Mouse (Mus musculus): ENCODE data around the gene Cryba2. TPM values are rescaled to one million over a fixed set of nuclear protein-coding genes. Genes with fewer than 3 reads are reported as not detected.

Cryba2 gene
- total RNA-seq (2021), result not detected

DNA sequence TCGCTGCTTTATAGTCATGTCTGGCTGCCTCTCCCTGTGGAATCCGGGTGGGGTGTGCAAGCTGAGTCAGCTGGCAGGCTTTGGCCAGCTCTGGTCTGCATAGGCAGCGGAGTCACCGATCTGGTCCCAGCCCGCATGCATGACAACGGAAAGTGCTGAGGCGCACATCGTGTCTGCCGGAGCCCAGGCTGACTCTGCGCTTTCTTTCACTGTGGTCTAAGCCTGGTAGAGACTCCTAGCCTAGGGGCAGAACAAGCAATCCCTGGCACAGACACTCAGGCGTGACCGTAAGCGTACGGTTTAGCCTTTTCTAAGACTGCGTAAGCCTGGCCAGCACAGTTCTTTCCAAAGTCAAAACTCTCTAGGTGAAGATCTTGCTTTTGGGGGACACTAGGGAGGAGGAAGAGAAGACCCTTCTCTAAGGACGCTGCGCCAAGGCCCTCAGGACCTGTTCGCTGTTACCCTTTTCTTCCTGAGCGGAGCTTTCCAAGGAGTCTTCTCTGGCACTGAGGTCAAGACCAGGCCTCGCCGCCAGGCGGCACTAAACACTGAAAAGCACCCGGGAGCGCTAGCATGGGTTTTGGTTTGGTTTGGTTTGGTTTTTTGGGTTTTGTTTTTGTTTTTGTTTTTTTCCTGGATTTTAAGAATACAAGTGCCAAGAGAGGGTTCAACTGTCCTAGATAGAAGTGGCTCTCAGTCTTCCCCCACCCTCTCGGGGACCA, at the start of gene Cryba2:
TSS of gene Cryba2 (minus strand) at position 10 of the 722 bp plus-strand sequence.
- DNase-seq, result peak; percentile 24 to 51
- intact Hi-C loops (cut with DNase I), result no loop called here

DNA sequence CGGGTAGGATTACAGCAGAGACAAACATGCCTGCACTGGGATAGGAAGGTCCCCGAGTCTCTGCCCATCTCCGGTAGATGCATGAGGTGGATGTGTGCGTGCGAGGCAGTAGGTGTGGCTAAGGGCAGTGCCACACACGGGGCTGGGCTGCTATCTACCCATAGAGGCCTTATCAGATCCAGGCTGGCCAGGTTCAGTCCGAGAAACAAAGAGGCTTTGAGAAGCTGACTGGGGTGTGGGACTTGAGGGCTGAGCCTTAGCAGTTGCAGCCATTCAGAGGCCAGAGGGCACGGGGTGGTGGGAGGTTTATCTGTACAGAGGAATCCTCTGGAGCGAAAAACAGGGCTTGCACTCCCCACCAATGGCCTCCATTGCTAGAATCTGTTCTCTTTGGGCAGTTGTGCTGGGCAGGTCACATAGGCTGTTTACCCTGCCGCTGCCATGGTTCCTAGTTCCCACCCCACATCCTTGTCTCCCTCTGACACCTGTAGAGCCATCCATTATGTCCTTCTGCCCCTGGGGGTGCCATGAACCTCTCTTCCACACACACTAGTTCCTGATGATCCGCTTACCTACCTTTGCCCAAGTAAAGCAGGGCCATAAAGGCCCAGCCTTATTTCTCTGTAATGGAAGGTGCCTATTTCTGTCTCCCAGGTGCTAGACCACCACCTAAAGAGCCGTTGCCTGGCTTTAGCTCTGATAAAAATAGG, 48.9 kb upstream of the Cryba2 start:
- no peak for DNase-seq
- intact Hi-C loops (cut with DNase I), result loop anchor here (10.0 kb wide), 1 partner anchor 313 kb away; no protein-coding TSS in a partner anchor

DNA sequence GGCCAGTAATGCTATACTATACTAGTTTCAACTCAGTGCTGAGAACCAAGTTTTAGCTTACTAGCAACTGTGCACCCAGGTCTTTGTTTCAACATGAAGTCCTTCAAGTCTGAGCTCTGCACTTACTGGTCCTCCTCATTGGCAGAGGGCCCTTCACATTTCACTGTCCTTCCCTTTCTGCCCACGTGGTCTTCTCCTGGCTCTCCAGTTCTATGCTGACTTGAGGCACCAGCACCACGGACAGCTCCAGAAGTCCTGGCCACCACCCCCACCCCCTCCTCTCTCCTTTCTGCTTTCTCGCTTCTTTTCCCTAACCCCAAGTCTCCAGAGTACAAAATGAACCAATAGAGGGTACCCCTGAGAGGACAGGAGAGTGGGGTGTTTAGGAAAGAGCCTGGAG, 46.8 kb upstream of the Cryba2 start:
- peak in 1 of 2 experiments; percentile 31 for DNase-seq

DNA sequence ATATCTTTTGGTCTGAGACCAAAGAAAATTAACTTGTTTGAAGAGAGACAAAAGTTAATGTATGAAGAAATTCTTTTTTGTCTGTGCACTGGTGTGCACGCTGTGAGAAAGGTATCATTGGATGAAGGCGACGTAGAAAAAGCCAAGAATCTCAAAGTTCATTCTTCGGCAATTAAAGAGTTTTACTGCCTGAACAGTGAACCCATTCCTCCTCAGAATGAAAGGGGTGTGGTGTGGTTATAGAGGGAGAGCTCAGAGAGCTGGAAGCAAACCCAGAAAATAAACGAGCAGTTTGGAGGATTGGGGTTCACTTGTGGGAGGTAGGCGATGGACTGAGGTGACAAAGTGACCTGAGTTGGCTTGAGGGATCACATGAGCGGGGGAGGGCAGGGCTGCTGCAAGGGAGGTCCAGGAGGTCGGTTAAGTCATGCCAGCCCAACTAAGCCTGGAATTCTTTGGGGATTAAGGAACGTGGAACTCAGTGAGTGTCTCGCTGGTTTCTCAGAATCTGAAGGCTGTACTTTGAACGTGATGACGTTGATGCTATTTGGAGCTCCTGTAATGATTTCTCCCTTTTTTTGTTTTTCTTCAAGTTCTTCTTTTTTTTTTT, 43.4 kb upstream of the Cryba2 start:
- intact Hi-C loops (cut with DNase I), result no loop called here
- no peak for DNase-seq

More for the DNA sequence above, 46.8 kb upstream of the Cryba2 start:
- intact Hi-C loops (cut with DNase I), result loop anchor here (10.0 kb wide), 1 partner anchor 315 kb away; no protein-coding TSS in a partner anchor

DNA sequence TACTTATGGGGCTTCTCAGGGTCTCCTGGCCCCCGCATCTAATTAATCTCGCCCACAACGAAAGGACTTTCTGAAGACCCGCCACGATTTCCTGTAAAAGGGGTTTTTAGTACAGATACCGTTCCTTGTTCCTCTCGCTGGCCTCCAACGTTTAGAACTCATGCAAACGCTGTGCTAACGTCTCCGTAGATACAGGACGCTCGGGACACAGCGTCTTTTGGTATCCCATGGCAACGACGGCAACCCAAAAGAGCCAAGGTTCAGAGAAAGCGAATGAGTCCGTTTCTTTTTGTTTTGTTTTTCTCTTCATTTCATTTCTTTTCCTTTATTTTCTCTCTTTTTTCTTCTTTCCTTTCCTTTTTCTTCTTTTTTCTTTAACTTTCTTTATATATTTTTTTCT, 42.5 kb upstream of the Cryba2 start, which contains the start of gene Cfap65:
TSS of gene Cfap65 (minus strand) at position 198 of the 400 bp plus-strand sequence.
- intact Hi-C loops (cut with DNase I), result no loop called here
- peak in 1 of 2 experiments; percentile 35 for DNase-seq

DNA sequence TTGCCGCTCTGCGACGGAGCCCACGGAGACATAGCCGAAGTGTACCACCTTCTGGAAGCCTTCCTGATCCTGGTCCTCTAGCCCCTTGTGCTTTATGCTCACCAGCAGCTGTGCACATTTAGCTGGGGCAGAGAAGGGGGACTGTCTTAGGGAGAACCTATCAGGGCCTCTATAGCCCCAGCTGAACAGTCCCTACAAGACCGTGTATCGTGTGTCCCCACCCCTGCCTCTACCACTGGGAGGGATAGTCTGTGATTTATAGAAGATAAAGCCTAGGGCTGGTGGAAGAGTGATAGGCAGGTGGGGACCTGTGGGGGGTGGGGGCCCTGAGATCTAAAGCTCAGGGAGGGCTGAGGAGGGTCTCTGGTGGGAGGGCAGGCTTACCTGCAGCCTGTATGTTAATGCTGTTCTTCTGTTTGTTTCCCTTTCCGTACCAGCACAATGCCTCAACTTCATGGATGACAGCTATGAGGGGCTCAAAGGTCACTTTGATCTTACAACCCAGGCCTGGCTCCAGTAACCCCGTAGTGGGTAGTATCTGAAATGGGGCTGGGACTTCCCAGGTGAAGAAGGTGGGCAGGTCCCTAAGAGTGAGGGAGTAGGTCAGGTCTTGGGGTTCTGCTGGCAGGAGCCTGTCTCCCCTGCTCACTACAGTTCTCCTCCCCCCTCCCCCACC, 34.8 kb upstream of the Cryba2 start:
- intact Hi-C loops (cut with DNase I), result no loop called here
- no peak for DNase-seq

DNA sequence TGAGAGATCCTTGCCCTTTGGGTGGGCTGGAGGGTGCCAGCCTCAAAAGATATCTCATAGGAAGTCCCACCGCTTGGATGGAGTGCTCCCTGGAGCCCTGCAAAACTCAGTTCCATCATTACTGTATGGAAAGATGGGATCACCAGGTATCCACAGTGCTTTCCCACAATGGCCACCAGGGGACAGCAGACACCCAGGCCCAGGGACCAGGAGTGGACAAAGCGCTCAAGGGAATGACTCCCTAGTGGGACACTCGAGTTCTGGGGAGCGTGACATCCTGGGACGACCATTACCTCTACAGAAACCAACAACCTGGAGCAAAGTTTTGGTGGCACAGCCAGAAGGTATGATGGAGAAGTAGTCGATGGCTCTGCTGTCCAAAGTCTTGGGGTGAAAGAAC, 33.8 kb upstream of the Cryba2 start:
- DNase-seq, result peak; percentile 39 to 67
- intact Hi-C loops (cut with DNase I), result loop anchor here (1.0 kb wide), 1 partner anchor 91 kb away; no protein-coding TSS in a partner anchor

DNA sequence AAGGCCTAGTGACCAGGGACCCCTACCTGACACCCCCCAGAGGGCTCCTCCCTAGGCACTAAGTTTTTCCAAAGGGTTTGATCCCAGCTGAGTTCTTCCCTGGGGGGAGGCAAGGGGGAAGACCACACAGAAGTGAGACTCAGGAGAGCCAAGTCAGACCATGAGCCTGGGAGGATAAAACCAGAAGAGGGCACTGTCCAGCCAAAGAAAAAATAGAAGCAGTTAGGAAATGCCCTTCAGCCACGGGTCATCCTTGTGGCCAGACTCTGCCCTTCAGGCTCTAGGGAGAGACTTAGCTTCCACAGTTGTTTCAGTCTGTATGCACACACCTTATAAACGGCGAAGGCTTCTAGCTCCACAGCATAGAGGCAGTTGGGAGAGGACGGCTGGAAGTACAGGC, 31.5 kb upstream of the Cryba2 start:
- intact Hi-C loops (cut with DNase I), result no loop called here
- peak in 1 of 2 experiments; percentile 12 for DNase-seq

DNA sequence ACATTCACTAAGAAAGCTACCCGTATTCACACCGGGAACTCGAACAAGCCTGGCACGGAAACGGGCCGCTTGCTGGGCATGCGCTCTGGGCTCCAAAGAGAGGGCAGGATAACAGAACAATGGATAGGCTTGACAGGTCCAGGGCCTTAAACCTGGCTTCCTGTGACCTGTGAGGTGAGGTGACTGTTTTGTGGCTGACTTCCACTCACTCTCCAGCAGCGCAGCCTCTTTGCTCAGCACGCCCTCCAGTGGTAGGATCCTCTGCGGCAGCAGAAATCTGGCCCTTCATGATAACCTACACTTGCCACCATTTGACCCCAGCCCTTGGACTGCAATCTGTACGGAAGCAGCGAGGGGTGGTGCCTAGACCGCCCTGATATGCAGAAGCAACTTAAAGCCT, 22.8 kb upstream of the Cryba2 start:
- DNase-seq, result peak in 1 of 2 experiments; percentile 23
- intact Hi-C loops (cut with DNase I), result no loop called here

DNA sequence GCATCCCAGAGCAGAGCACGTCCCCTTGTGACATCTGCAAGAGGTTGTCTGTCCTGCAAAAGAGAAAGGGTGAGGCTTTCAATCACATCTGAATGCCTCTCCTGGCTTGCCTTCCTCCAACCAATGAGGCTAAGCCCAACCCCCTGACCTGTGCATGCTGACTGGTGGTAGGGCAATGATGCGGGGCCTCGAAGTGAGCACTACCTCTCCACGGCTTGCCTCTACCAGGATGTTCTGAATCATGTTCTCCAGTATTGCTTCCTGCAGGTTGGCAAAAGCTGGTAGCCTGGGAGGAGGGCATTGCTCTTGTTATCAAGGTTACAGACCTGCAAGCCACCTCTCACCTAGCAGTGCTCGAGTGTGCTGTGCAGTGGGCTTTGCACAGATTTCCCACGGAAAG, 9.2 kb upstream of the Cryba2 start:
- intact Hi-C loops (cut with DNase I), result no loop called here
- DNase-seq, result no peak

DNA sequence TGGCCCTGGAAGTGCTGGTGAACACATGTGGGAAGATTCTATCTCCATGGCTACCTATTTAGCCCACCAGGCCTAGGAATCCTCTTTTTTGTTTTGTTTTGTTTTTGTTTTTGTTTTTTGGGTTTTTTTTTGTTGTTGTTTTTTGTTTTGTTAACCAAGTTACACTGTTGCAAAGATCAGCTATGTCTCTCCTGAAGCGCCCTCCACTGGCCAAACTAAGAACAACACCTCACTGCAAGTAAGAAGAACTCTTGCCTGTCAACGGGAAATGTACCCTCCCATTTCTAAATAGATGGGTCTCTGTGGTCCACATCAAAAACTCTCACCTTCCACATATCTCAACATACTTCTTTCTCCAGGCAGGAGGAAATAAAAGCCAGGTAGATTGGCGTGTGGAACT, 8.7 kb upstream of the Cryba2 start:
- DNase-seq, result peak in 1 of 2 experiments; percentile 53
- intact Hi-C loops (cut with DNase I), result no loop called here

DNA sequence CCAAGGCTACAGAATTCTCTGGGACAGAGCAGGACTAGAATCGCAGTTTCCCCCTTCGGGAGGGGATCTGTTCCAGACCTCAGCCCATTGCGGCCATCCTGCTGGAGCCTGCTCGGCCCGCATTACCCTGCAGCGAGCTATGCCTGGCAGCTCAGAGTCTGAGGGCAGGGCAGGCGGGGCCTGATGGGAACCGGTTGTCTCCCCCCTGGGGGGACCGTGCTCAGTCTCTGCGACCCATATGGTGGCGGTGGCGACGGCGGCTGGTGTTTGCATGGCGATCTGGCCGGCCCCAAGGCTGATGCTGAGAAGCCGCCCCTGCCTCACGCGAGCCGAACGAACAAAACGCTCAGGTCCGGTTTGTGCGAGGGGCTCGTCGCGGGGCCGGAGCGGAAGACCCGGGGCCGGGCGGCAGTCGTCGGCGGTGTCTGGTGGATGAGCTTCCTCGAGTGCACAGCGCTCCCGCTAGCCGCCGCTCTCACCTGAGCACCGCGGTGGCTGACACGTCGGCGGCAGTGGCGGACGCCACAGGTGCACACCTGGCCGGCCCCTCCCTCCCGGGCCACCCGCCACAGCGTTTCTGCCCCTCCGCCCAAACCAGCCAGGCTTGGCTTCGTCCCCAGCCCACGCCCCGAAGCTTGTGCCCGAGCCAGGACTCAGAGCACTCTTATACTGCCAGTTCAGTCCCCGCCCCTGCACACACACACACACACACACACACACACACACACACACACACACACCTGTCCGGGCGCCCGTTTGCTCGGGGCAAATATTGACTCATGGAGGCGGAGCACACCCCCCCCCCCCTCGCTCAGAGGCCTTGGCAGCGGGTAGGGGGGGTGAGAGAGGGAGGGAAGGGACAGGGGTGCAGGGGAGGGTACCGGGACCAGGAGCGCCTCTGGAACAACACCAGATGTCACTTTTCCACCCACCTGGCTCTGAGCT, 7.7 kb upstream of the Cryba2 start:
- no peak for DNase-seq
- intact Hi-C loops (cut with DNase I), result no loop called here

DNA sequence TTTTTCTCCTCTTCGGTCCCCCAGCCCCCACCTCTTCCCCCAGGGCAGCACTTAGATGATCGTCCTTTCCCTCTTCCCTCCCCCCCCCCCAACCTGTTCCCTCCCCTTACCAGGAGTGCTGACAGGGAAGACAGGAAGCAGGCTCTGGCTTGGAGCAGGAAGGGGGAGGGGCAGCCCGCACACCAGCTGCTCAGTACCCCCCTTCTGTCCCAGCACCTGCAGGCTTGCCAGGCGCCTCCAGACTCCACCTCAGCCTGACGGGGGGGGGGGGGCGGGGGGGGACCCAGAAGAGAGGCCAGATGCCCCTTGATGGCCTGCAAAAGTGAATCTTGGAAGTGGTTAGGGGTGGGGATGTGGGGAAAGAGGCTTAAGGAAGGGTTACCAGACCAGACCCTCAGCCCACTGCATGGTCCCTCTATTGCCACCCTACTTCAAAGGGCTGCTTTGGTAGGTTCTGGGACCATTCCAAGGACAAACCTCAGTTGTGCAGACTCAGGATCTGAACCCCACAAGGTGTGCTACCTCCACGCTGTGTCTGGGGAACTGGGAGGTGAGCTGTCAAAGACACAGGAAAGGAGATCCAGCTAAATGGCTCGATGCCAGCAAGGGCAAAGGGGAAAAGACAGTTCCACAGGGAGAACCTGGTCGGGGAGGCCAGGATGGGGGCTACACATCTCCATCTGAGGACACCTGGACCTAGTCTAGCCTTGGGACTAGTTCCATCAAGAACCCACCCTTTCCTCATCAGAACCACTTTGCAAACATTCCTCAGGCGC, 5.9 kb upstream of the Cryba2 start:
- DNase-seq, result no peak
- intact Hi-C loops (cut with DNase I), result no loop called here

DNA sequence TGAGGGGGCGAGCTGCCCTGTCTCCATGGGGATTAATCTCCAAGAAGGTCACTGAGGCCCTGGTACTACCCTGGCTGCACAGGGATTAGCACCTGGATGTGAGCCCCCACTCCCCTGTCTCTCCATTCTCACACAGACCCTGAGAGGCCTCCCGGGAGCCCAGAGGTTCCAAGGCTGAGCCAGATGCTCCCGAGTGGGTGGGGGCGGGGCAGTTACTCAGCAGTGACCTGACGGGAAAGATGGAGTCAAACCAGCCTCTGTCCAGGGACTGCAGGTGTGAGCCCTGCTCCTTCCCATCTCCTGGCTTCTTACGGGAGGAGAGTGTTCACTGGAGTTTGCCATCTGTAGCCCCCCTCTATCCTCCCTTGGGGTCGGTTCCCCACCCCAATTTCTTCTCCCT, 5.0 kb upstream of the Cryba2 start:
- DNase-seq, result no peak
- intact Hi-C loops (cut with DNase I), result no loop called here

DNA sequence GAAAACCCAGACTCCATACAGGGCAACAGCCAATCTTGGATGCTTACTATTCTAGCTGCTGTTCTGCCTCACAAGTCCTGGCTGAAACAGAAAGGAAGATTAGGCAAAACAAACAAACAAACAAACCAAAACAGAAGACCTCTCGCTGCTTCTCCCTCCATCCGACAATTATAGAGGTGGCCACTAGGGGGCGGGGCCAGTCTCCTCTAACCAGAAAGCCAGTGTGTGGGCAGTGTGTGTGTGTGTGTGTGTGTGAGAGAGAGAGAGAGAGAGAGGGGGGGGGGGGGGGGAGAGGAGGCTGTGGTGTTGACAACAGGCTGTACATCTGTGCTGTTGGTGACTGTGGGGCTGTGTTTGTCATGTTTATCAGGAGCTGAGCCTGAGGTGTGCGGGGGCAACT, 2.0 kb upstream of the Cryba2 start:
- DNase-seq, result peak; percentile 29 to 70
- intact Hi-C loops (cut with DNase I), result no loop called here

DNA sequence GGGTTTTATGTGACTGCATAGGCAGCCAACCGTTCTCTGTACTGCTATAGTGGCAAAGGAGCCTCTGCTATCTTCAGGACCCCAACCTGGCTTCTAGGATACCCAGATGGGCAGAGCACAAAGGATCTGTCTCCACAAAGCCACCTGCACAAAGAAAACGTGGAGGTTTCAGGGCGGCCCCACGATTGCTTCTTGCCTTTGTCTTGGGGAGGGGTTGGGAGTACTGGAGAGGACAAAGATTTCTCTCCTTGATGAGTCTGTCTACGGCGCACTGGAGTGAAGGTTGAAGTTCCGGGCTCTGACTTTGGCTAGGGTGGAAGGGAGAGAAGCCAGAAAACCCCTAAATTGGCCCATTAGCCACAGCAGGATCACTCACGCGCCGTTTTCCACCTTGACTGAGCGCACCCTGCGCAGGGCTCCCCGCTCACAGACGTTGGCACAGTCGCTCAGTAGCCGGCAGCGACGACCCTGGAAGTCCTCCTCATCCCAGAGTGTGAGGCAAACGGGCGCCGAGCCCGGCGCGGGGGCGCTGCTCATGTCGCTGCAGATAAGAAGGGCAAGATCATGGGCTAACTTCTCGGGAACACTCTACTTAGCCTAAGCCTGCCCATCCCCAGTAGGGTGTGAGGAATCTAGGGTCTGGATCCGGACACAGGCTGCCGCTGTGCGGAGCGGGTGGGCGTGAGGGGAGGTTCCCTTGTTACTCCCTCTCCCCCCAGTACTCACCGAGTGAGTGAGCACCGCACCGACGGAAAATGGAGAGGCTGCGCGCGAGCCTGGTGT, 401 bp downstream of the Cryba2 start:
- intact Hi-C loops (cut with DNase I), result no loop called here
- DNase-seq, result no peak

DNA sequence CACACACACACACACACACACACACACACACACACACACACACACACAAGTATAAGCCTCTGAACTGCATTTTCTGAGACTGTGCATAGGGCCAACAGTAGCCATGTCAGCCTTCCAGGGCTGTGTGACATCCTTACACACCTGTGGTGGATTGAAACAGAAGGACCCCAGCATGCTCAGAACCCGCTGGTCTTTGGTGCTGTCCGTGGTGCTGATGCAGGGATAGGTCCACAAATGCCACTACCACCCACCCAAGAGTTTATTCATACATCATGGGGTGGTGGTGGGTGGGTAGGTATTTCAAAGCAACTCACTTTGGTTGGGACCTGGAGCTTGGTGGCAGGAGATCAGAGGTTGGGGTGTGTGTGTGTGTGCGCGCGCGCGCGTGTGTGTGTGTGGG, 1.4 kb downstream of the Cryba2 start:
- intact Hi-C loops (cut with DNase I), result no loop called here
- DNase-seq, result peak; percentile 31 to 65

DNA sequence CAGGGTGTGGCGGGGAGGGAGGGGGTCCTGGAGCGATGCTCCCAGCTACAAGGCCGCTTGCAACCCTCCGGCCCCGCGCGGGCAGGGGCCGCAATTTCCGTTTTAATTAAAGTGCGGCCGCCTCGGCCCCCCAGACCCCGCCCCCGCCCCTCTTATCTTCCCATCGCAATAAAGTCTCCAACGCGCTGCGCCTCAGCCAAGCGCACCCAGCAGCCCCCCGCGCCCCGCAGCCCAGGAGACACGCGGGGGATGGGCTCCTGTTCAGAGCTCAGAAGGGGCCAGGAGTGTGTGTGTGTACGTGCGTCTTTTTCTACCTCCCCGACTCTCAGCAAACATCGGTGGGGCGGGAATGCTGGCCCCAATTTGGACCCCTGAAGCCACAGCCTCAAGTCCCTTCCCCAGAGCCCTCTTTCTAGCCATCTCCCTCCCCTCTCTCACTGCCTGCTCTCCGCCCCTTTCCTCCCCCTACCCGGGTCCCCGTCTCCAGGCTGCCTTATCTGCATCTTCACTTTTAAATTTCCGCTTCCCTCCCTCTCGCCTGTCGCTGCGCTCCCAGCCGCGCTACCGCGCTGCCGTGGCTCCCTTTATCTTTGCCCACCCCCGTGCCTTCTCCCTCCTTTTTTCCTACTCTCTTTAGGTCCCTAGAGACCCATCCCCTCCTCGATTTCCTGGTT, 7.4 kb downstream of the Cryba2 start, which contains the start of gene Fev:
TSS of gene Fev (minus strand) at position 51 of the 674 bp plus-strand sequence.
- intact Hi-C loops (cut with DNase I), result no loop called here
- DNase-seq, result no peak
